Mouse (Mus musculus) ES-E14 (cell line): ENCODE data around the gene Aff1.

Experiments
- CHD2 ChIP-seq: IDR thresholded peaks from 2 replicates; pipeline ENCODE4 v1.6.1; 2014; ENCODE audit warnings: mild to moderate bottlenecking, low read depth, low read length, inconsistent platforms
- ZC3H11A ChIP-seq: IDR thresholded peaks from 2 replicates; pipeline ENCODE4 v1.6.1; 2012; ENCODE audit warnings: low read depth, mild to moderate bottlenecking, inconsistent platforms, low read length, borderline replicate concordance

DNA sequence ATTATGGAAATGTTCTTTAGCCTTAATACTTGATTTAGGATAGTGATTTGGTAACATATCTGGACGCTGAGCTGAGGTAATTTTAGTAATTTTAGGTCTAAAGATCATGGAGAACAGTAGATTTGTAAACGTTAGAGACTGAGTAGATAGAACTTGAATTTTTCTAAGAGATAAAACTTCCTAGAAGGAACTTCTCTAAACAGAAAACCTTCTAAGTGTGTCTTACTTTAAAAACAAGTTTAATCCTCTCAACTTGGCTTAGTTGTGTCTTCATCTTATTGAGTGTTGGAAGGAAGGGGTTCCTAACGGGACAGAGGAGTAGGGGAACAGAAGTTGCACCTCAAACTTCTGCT is 62.9 kb downstream of the Aff1 start:
- TF ChIP-seq CHD2 (no peak), ZC3H11A (no peak)
